Mouse (Mus musculus) ES-E14 (cell line): ENCODE results near the gene Fry. TPM values are rescaled to one million over a fixed set of nuclear protein-coding genes. Genes with fewer than 3 reads are reported as not detected.

Source experiments
- DNase-seq: peaks from one replicate; pipeline ENCODE4 v3.0.0-alpha.2; 2013; ENCODE audit warnings: low read depth, low spot score
- H3K27ac ChIP-seq: 2 replicates; pipeline ENCODE4 v1.5.1; 2012; ENCODE audit warnings: low read depth, mild to moderate bottlenecking, low read length, moderate library complexity, mixed read lengths; ENCODE audit not compliant: poor library complexity, insufficient read depth, severe bottlenecking
- H3K36me3 ChIP-seq: 2 replicates; pipeline ENCODE4 v1.6.1; 2012; ENCODE audit warnings: mild to moderate bottlenecking, low read length, moderate library complexity, mixed read lengths; ENCODE audit not compliant: control insufficient read depth, poor library complexity, insufficient read depth, severe bottlenecking
- H3K4me1 ChIP-seq, 2 experiments: fragments of 150-350 bp in 1 of 2; sonication (generic) in 1 of 2; 2 replicates each; pipeline ENCODE4 v1.6.1; 2012; ENCODE audit warnings: low read length in 2 of 2, mild to moderate bottlenecking in 1 of 2, mixed read lengths in 1 of 2; ENCODE audit not compliant: control insufficient read depth in 2 of 2, insufficient read depth in 2 of 2, poor library complexity in 1 of 2
- H3K4me3 ChIP-seq, 2 experiments: fragments of 150-350 bp in 1 of 2; sonication (generic) in 1 of 2; 2 replicates each; pipeline ENCODE4 v1.5.1; 2012; ENCODE audit warnings: low read length in 2 of 2, low read depth in 1 of 2, mild to moderate bottlenecking in 1 of 2, mixed read lengths in 1 of 2; ENCODE audit not compliant: insufficient read depth in 1 of 2, poor library complexity in 1 of 2, severe bottlenecking in 1 of 2
- H3K9ac ChIP-seq: 2 replicates; pipeline ENCODE4 v1.6.1; 2012; ENCODE audit warnings: low read depth, mild to moderate bottlenecking, low read length, mixed read lengths; ENCODE audit not compliant: poor library complexity, insufficient read depth, severe bottlenecking
- H3K9me3 ChIP-seq: fragments of 150-350 bp; sonication (generic); 2 replicates; pipeline ENCODE4 v1.6.1; 2012; ENCODE audit warnings: low read depth, mild to moderate bottlenecking, low read length; ENCODE audit not compliant: control insufficient read depth, insufficient read depth
- CHD2 ChIP-seq: IDR thresholded peaks from 2 replicates; pipeline ENCODE4 v1.6.1; 2014; ENCODE audit warnings: mild to moderate bottlenecking, low read depth, low read length, inconsistent platforms
- HCFC1 ChIP-seq: IDR thresholded peaks from 2 replicates; pipeline ENCODE4 v1.6.1; 2012; ENCODE audit warnings: low read length, inconsistent platforms, borderline replicate concordance; ENCODE audit not compliant: insufficient read depth
- MAFK ChIP-seq: IDR thresholded peaks from 2 replicates; pipeline ENCODE4 v1.6.1; 2014; ENCODE audit warnings: mild to moderate bottlenecking, low read depth, low read length, inconsistent platforms; ENCODE audit not compliant: insufficient read depth
- ZC3H11A ChIP-seq: IDR thresholded peaks from 2 replicates; pipeline ENCODE4 v1.6.1; 2012; ENCODE audit warnings: low read depth, mild to moderate bottlenecking, inconsistent platforms, low read length, borderline replicate concordance
- ZNF384 ChIP-seq: IDR thresholded peaks from 2 replicates; pipeline ENCODE4 v1.6.1; 2012; ENCODE audit warnings: low read depth, low read length, inconsistent platforms
- in situ Hi-C, 2 experiments: fragments of 600-800 bp; cut with MboI; formaldehyde crosslinking; loops; one replicate each; pipeline ENCODE4 v1.15.1; 2025; ENCODE audit warnings: low sequenced_read_pairs in 2 of 2, inconsistent platforms in 1 of 2; ENCODE audit not compliant: unreplicated experiment in 2 of 2
- total RNA-seq: library from RNA; depleted of rRNA; stranded (reverse); fragments of 300-350 nt; gene quantifications from 2 replicates; pipeline ENCODE4 v1.2.3, GENCODE M21; 2012

Gene Fry
- total RNA-seq, 1 experiment, result 8.4 TPM

- no peak overlapping the region for H3K9ac ChIP-seq
- no peak overlapping the region for H3K27ac ChIP-seq
- peaks cover 0 to 5% of the 10 kb centered on the region in 2 experiments; a peak in 2 of 4 replicates for H3K4me1 ChIP-seq
- no peak for TF ChIP-seq CHD2
- TF ChIP-seq ZC3H11A, result peak; percentile 74
- TF ChIP-seq HCFC1, result no peak
- no peaks in the 10 kb centered on the region for H3K36me3 ChIP-seq
- H3K9me3 ChIP-seq, result no peaks in the 10 kb centered on the region
- peak; percentile 62 for DNase-seq
- no peak overlapping the region for H3K4me3 ChIP-seq
- in situ Hi-C loops, result no loop called here
Observed at GRCm38 (mm10) chr5:150157682-150158081, 39.2 kb downstream of the Fry start.

GRCm38 (mm10) chr5:150159151-150159550, 40.7 kb downstream of the Fry start:
- H3K4me3 ChIP-seq, result no peak overlapping the region
- no peak overlapping the region for H3K9ac ChIP-seq
- in situ Hi-C loops, result no loop called here
- peaks cover 0 to 5% of the 10 kb centered on the region in 2 experiments; a peak in 2 of 4 replicates for H3K4me1 ChIP-seq
- H3K9me3 ChIP-seq, result no peaks in the 10 kb centered on the region
- DNase-seq, result no peak
- H3K36me3 ChIP-seq, result no peaks in the 10 kb centered on the region
- TF ChIP-seq ZC3H11A (no peak), CHD2 (no peak), MAFK (no peak), ZNF384 (no peak), HCFC1 (no peak)
- H3K27ac ChIP-seq, result no peak overlapping the region

GRCm38 (mm10) chr5:150161193-150161592, 42.7 kb downstream of the Fry start:
- DNase-seq, result no peak
- Histone ChIP-seq H3K27ac (no peak overlapping the region), H3K4me3 (no peak overlapping the region), H3K4me1 (peaks cover 0 to 5% of the 10 kb centered on the region in 2 experiments; a peak in 2 of 4 replicates), H3K36me3 (no peaks in the 10 kb centered on the region), H3K9me3 (no peaks in the 10 kb centered on the region), H3K9ac (no peak overlapping the region)
- in situ Hi-C loops, result no loop called here
- TF ChIP-seq ZC3H11A (no peak), MAFK (no peak), HCFC1 (no peak), ZNF384 (no peak), CHD2 (no peak)

- H3K4me1 ChIP-seq, result peaks cover 0 to 5% of the 10 kb centered on the region in 2 experiments; a peak in 2 of 4 replicates
- no peak for DNase-seq
- no peaks in the 10 kb centered on the region for H3K9me3 ChIP-seq
- in situ Hi-C loops, result no loop called here
- TF ChIP-seq ZNF384 (no peak), MAFK (no peak)
- H3K4me3 ChIP-seq, result no peak overlapping the region
- H3K36me3 ChIP-seq, result no peaks in the 10 kb centered on the region
- H3K9ac ChIP-seq, result no peak overlapping the region
- no peak overlapping the region for H3K27ac ChIP-seq
Observed at GRCm38 (mm10) chr5:150161898-150162297, 43.5 kb downstream of the Fry start.

GRCm38 (mm10) chr5:150164671-150165070, 46.2 kb downstream of the Fry start:
- Histone ChIP-seq H3K4me1 (peaks cover 0 to 3% of the 10 kb centered on the region in 2 experiments; a peak in 1 of 4 replicates), H3K9me3 (no peaks in the 10 kb centered on the region), H3K36me3 (no peaks in the 10 kb centered on the region), H3K9ac (no peak overlapping the region), H3K4me3 (no peak overlapping the region), H3K27ac (no peak overlapping the region)
- in situ Hi-C loops, result no loop called here
- no peak for DNase-seq
- TF ChIP-seq ZNF384, result no peak
- no peak for TF ChIP-seq HCFC1
- no peak for TF ChIP-seq MAFK
- TF ChIP-seq CHD2, result no peak
